Mouse (Mus musculus) hindbrain, embryonic 16.5 days (tissue): Measurements from ENCODE around the gene Kctd5. TPM values are rescaled to one million over a fixed set of nuclear protein-coding genes. Genes with fewer than 3 reads are reported as not detected.

Source experiments
- ATAC-seq: fragments of 200-750 bp; cut with Nextera tagmentation; 2 replicates; pipeline ENCODE4 v1.8.0; 2017; ENCODE audit warnings: moderate TSS enrichment, moderate library complexity
- H3K27ac ChIP-seq: fragments of 300-500 bp; sonication (generic); 2 replicates; pipeline ENCODE4 v1.5.1; 2014; ENCODE audit warnings: low read depth, mild to moderate bottlenecking, control low read depth, low read length, moderate library complexity
- H3K27me3 ChIP-seq: fragments of 300-500 bp; sonication (generic); replicated peaks from 2 replicates; pipeline ENCODE4 v1.6.1; 2014; ENCODE audit warnings: low read length; ENCODE audit not compliant: control insufficient read depth, insufficient read depth
- H3K36me3 ChIP-seq: fragments of 300-500 bp; sonication (generic); 2 replicates; pipeline ENCODE4 v1.6.1; 2014; ENCODE audit warnings: mild to moderate bottlenecking, low read length, moderate library complexity, mixed read lengths; ENCODE audit not compliant: control insufficient read depth, insufficient read depth
- H3K4me1 ChIP-seq: fragments of 300-500 bp; sonication (generic); 2 replicates; pipeline ENCODE4 v1.6.1; 2014; ENCODE audit warnings: low read depth, low read length; ENCODE audit not compliant: control insufficient read depth, insufficient read depth
- H3K4me2 ChIP-seq: fragments of 300-500 bp; sonication (generic); 2 replicates; pipeline ENCODE4 v1.6.1; 2014; ENCODE audit warnings: mild to moderate bottlenecking, low read length, control low read depth, moderate library complexity
- H3K4me3 ChIP-seq: fragments of 300-500 bp; sonication (generic); 2 replicates; pipeline ENCODE4 v1.5.1; 2014; ENCODE audit warnings: mild to moderate bottlenecking, low read length, control low read depth, moderate library complexity
- H3K9ac ChIP-seq: fragments of 300-500 bp; sonication (generic); 2 replicates; pipeline ENCODE4 v1.6.1; 2014; ENCODE audit warnings: low read depth, mild to moderate bottlenecking, control low read depth, low read length, moderate library complexity
- H3K9me3 ChIP-seq: fragments of 300-500 bp; sonication (generic); 2 replicates; pipeline ENCODE4 v1.6.1; 2014; ENCODE audit warnings: mild to moderate bottlenecking, low read length, moderate library complexity; ENCODE audit not compliant: control insufficient read depth
- WGBS: fragments of 180-500 bp; shearing (Covaris S2); extraction: QIAGEN DNeasy Blood & Tissue Kit; methylation state at CpG from one replicate; pipeline ENCODE4 v1.1.7; 2014; 5-methylcytosine and 5-hydroxymethylcytosine counted together
- polyA plus RNA-seq: library from polyadenylated mRNA; unstranded; fragments of >200 nt; fragmentation: Nextera tagmentation; extraction: Ambion mirVana; gene quantifications from 2 replicates; pipeline ENCODE4 v1.2.1, GENCODE M21; 2015

The Kctd5 gene
- polyA plus RNA-seq, 1 experiment from 2014 or later, result 89.9 TPM

DNA sequence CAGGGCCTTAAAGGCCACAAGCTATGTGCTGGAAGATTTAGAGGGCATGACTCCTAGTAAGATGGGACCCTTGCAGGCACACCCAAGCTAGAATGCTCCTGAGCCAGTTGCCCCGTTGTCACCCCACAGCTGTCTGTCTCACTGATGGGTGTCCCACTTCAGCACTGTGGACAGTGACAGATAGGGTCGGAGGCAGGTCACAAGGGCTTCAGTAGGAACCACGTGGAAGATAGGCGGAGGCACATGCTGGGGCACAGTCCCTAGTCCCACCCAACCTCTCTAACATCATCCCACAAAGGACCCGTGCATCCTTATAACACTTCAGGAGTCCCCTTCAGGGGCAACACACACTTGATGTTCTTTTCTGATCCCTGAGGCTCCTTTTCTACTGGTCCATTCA, 27.3 kb downstream of the Kctd5 start:
- Histone ChIP-seq H3K9ac (no peak overlapping the region), H3K4me1 (no peaks in the 10 kb centered on the region), H3K9me3 (no peaks in the 10 kb centered on the region), H3K36me3 (peaks cover 21% of the 10 kb centered on the region), H3K4me2 (no peak overlapping the region), H3K4me3 (no peak overlapping the region), H3K27me3 (no peaks in the 10 kb centered on the region), H3K27ac (no peak overlapping the region)
- WGBS, result 47% methylated on average over 5 of the region's 5 CpGs
- ATAC-seq, result no peak

DNA sequence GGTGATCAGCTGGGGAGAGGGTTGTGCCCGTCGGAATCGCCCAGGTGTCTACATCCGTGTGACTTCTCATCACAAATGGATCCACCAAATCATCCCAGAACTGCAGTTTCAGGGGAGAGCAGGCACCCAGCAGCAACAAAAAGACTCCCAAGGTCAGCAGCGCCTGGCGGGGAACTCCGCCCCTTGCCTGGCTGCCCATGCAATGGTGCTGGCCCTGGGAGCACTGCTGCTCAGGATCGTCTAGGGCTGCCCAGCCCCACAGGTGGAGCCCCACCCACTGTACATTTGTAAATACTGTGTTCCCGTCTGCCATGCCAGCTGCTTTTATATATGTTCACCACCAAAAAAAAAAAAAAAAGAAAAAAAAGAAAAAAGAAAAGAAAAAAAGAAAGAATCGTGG, 27.7 kb downstream of the Kctd5 start:
- Histone ChIP-seq H3K4me2 (no peak overlapping the region), H3K27me3 (no peaks in the 10 kb centered on the region), H3K27ac (no peak overlapping the region), H3K9ac (no peak overlapping the region), H3K4me1 (no peaks in the 10 kb centered on the region), H3K36me3 (peaks cover 19% of the 10 kb centered on the region), H3K9me3 (no peaks in the 10 kb centered on the region), H3K4me3 (no peak overlapping the region)
- ATAC-seq, result no peak
- 77% methylated on average over 10 of the region's 10 CpGs for WGBS

DNA sequence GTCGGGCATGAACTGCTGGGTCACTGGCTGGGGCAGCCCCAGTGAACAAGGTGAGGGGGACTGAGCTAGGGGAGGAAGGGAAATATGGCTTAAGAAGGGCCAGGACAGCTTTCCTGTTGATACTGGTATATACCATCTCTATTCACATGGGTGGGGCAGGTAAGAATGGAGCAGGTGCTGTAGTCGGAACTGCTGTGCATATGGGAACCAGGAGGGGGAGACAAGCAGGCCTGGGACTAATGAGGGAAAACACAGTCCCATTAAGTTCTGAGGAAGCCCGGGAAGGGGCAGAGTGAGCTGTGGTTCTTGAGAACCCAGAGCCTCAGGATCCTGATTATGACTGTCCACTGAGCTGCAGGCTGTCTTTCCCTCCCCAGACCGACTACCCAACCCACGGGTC, 28.8 kb downstream of the Kctd5 start:
- H3K9me3 ChIP-seq, result no peaks in the 10 kb centered on the region
- no peak overlapping the region for H3K4me3 ChIP-seq
- peaks cover 19% of the 10 kb centered on the region for H3K36me3 ChIP-seq
- H3K4me2 ChIP-seq, result no peak overlapping the region
- H3K27ac ChIP-seq, result no peak overlapping the region
- H3K9ac ChIP-seq, result no peak overlapping the region
- H3K4me1 ChIP-seq, result no peaks in the 10 kb centered on the region
- H3K27me3 ChIP-seq, result no peaks in the 10 kb centered on the region
- 64% methylated on average over 5 of the region's 5 CpGs for WGBS
- ATAC-seq, result no peak

DNA sequence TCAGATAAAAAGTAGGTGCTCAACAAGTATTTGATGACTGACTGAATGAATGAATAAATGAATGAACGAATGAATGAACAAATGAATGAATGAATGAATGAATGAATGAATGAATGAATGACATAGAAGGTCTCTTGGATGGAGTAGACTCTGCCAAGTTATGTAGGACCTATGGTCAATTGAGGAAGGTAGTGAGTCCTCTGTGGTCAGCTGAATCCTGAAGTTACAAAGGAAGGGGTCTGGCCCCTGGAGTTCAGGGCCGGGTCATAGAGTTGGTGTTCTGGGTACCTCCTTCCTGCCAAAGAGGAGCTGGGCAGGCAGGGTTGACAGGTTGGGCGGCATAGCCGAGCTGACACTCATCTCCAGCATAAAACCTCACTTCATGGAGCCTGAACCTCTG, 35.4 kb downstream of the Kctd5 start, which contains the start of gene Prss27:
Gene Prss27 (plus strand): TSS at position 301 of the 400 bp plus-strand sequence.
- Histone ChIP-seq H3K9ac (no peak within 1 kb of the TSS), H3K27me3 (no peaks in the 10 kb centered on the region), H3K36me3 (no peaks in the 10 kb centered on the region), H3K27ac (no peak within 1 kb of the TSS), H3K4me1 (no peaks in the 10 kb centered on the region), H3K9me3 (no peaks in the 10 kb centered on the region), H3K4me2 (no peak within 1 kb of the TSS), H3K4me3 (no peak within 1 kb of the TSS)
- no peak for ATAC-seq
- WGBS, result 77% methylated on average over 4 of the region's 4 CpGs

DNA sequence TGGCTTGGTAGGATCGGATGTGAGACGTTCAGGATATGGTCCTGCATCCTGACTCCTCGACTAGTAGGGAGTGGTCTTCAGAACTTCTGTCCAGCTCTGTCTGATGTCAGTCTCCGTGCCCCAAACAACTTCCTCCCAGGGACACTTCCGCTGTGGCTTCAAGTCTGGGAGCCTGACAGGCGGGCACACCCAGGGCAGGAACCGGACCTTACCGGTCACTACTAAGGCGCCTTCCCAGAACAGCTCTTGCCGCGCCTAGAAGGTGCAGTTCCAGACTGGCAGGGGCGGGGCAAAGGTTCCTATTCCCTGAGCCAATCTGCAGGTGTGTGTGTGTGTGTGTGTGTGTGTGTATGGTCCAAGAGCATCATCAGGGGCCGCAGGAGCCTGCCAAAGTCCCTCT, 35.9 kb downstream of the Kctd5 start:
- no peak overlapping the region for H3K9ac ChIP-seq
- no peak overlapping the region for H3K4me2 ChIP-seq
- H3K9me3 ChIP-seq, result no peaks in the 10 kb centered on the region
- no peaks in the 10 kb centered on the region for H3K27me3 ChIP-seq
- 84% methylated on average over 13 of the region's 13 CpGs for WGBS
- H3K4me3 ChIP-seq, result no peak overlapping the region
- H3K4me1 ChIP-seq, result no peaks in the 10 kb centered on the region
- no peak overlapping the region for H3K27ac ChIP-seq
- H3K36me3 ChIP-seq, result no peaks in the 10 kb centered on the region
- ATAC-seq, result no peak

DNA sequence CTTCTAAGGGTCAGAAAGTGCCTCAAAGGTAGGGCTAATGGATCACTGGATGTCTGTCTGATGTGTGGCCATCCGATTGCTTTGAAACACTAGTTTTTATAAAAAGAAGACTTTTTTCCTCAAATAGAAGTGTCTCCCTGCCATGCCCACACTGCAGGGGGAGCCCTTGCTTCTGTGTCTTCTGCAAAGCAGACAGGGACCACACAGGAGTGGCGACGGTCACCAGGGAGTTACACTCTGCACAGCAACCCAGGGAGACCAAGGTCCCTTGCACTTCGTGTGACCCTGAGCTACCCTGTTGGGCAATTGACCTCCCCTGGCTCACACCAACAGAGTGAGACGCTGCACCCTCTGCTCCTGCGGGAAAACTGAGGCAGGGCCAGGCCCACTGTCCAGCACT, 36.3 kb downstream of the Kctd5 start:
- Histone ChIP-seq H3K4me2 (no peak overlapping the region), H3K4me3 (no peak overlapping the region), H3K27ac (no peak overlapping the region), H3K9me3 (no peaks in the 10 kb centered on the region), H3K4me1 (no peaks in the 10 kb centered on the region), H3K27me3 (no peaks in the 10 kb centered on the region), H3K9ac (no peak overlapping the region), H3K36me3 (no peaks in the 10 kb centered on the region)
- ATAC-seq, result no peak
- WGBS, result 71% methylated on average over 6 of the region's 6 CpGs

DNA sequence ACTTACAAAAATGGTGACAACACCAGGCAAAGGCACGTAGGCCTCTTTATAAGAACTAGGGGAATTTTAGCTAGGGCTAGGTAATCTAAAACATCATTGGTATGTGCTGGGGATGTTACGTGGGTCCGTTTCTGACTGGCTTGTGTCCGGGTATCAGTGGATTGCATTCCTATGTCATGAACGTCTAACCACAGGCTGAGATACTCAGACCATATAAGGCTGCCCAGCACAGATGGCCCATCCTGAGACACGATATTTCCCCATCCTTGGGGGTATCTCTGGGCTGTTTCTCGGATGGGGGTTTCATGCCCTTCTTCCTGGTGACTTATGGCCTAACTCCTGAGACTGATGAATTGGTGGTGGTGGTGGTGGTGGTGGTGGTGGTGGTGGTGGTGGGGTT, 38.2 kb downstream of the Kctd5 start:
- H3K27me3 ChIP-seq, result no peaks in the 10 kb centered on the region
- no peak overlapping the region for H3K4me3 ChIP-seq
- H3K9ac ChIP-seq, result no peak overlapping the region
- no peaks in the 10 kb centered on the region for H3K4me1 ChIP-seq
- H3K9me3 ChIP-seq, result no peaks in the 10 kb centered on the region
- ATAC-seq, result no peak
- H3K36me3 ChIP-seq, result no peaks in the 10 kb centered on the region
- no peak overlapping the region for H3K27ac ChIP-seq
- no peak overlapping the region for H3K4me2 ChIP-seq
- 91% methylated on average over 7 of the region's 7 CpGs for WGBS

DNA sequence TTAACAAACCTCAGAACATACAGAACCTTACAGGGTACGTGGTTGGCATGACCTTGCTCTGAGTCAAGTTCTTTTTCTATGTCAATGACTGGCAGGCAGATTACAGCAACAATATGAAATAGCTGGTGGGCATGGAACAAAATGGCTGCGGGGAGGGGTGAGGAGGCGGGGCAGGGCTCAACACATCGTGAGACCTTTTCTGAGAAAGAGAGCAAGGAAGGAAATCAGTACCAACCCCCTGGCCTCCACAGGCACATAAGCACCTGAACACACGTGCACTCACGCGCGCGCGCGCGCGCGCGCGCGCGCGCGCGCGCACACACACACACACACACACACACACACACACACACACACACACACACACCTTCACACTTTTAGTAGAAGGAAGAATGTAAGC, 42.7 kb downstream of the Kctd5 start:
- H3K4me3 ChIP-seq, result no peak overlapping the region
- no peak overlapping the region for H3K27ac ChIP-seq
- no peaks in the 10 kb centered on the region for H3K9me3 ChIP-seq
- WGBS, result 89% methylated on average over 22 of the region's 22 CpGs
- ATAC-seq, result no peak
- no peaks in the 10 kb centered on the region for H3K4me1 ChIP-seq
- no peak overlapping the region for H3K4me2 ChIP-seq
- no peak overlapping the region for H3K9ac ChIP-seq
- H3K36me3 ChIP-seq, result no peaks in the 10 kb centered on the region
- no peaks in the 10 kb centered on the region for H3K27me3 ChIP-seq

DNA sequence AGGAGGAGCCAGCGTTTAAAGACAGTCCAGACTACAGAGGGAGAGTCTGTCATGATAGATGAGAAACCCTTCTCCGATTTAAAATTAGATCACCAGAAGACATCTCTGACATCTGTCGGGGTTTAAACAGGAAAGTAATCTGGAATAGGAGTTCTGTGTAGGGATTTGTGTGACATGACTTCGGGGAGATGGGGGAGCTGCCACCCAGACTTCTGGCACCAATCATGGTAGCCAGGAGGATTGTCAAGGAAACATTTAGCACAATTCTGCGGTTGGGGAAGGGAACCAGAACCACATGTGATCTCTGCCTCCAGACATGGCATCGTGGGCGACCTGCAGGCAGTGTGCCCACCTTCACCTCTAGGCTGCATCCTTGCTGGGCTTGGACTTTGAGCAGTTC, 43.8 kb downstream of the Kctd5 start:
- ATAC-seq, result no peak
- Histone ChIP-seq H3K9me3 (no peaks in the 10 kb centered on the region), H3K4me2 (no peak overlapping the region), H3K27ac (no peak overlapping the region), H3K27me3 (no peaks in the 10 kb centered on the region), H3K4me3 (no peak overlapping the region), H3K36me3 (no peaks in the 10 kb centered on the region), H3K4me1 (no peaks in the 10 kb centered on the region), H3K9ac (no peak overlapping the region)
- WGBS, result 85% methylated on average over 7 of the region's 7 CpGs
